Mouse (Mus musculus): ENCODE measurements around the gene Ccdc181. TPM values are rescaled to one million over a fixed set of nuclear protein-coding genes. Genes with fewer than 3 reads are reported as not detected.

Ccdc181 gene
- polyA plus RNA-seq, 1 experiment from 2014 or later, result 9.4 TPM

DNA sequence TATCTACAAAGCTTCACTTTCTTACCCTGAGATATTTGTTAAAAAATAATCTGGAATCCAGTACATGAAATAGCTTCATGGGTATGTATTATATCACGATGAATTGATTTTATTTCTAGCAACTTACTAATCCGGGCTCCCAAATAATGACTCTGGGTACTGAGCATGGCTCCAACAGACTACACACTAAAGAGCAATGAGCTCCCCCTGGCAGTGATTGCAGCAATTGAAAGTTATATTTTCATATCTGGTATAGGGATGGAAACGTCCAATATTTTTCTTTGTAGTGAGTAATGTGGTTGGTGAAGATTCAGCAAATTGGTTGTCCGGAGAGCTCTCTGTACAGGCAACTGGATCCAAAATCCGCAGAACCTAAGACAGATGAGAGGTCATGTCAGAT, 16.7 kb downstream of the Ccdc181 start:
- H3K9me3 ChIP-seq, result no peaks in the 10 kb centered on the region
- no peak overlapping the region for H3K27ac ChIP-seq

DNA sequence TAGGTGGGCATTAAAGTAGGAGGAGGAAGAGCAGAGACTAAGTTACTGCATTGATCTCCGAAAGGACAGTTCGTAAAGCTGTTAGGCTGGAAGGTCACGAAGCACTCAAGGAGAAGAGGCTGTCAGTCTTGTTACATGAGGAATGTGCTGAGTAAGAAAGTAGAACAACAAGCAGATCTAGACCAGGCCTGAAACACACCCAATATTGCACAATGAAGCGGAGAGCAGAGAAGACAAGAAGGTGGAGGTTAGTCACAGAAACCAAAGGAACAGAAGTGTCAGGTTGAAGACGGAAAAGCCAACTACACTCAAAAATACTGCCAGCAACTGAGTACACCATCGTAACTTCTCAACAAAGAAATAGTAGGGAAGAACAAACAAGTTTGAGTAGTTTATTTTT, 18.7 kb downstream of the Ccdc181 start:
- H3K4me1 ChIP-seq, result no peaks in the 10 kb centered on the region
- no peak overlapping the region for H3K27ac ChIP-seq
- peaks cover 42% of the 10 kb centered on the region for H3K36me3 ChIP-seq
- no peak overlapping the region for H3K4me3 ChIP-seq (replicated peaks)
- WGBS, result 90% methylated on average over 6 of the region's 6 CpGs
- H3K9ac ChIP-seq, result no peak overlapping the region
- no peak for ATAC-seq (ENCODE audit: insufficient read depth, low FRiP score, low read depth)
- H3K27me3 ChIP-seq (replicated peaks), result no peaks in the 10 kb centered on the region
- no peaks in the 10 kb centered on the region for H3K9me3 ChIP-seq
- H3K4me2 ChIP-seq, result no peak overlapping the region

More for the DNA sequence above, 16.7 kb downstream of the Ccdc181 start:
- 86% methylated on average over 5 of the region's 5 CpGs for WGBS
- Histone ChIP-seq H3K4me1 (no peaks in the 10 kb centered on the region), H3K4me3 (replicated peaks) (no peak overlapping the region), H3K36me3 (peaks cover 29% of the 10 kb centered on the region), H3K9ac (no peak overlapping the region), H3K27me3 (replicated peaks) (no peaks in the 10 kb centered on the region), H3K4me2 (no peak overlapping the region)
- ATAC-seq (ENCODE audit: insufficient read depth, low FRiP score, low read depth), result no peak

DNA sequence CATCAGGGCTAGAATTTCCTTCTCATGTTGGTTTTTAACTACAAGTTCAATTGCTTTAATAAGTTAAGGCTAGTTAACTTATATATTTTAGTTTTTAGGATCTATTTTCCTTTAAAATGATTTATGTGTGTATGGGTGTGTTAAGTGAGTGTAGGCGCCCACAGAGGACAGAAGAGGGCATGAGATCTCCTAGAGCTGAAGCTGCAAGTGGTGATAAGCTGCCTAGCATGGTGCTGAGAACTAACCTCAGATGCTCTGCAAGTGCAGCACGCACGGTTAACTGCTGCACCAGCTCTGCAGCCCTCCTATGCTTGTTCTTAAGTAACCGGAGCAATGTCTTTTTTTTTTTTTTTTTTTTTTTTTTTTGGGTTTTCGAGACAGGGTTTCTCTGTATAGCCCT, 21.1 kb downstream of the Ccdc181 start:
- no peak overlapping the region for H3K4me3 ChIP-seq (replicated peaks)
- no peaks in the 10 kb centered on the region for H3K9me3 ChIP-seq
- ATAC-seq (ENCODE audit: insufficient read depth, low FRiP score, low read depth), result no peak
- no peaks in the 10 kb centered on the region for H3K4me1 ChIP-seq
- peaks cover 46% of the 10 kb centered on the region for H3K36me3 ChIP-seq
- 94% methylated on average over 4 of the region's 5 CpGs for WGBS
- H3K4me2 ChIP-seq, result no peak overlapping the region
- no peak overlapping the region for H3K9ac ChIP-seq
- no peak overlapping the region for H3K27ac ChIP-seq
- no peaks in the 10 kb centered on the region for H3K27me3 ChIP-seq (replicated peaks)

DNA sequence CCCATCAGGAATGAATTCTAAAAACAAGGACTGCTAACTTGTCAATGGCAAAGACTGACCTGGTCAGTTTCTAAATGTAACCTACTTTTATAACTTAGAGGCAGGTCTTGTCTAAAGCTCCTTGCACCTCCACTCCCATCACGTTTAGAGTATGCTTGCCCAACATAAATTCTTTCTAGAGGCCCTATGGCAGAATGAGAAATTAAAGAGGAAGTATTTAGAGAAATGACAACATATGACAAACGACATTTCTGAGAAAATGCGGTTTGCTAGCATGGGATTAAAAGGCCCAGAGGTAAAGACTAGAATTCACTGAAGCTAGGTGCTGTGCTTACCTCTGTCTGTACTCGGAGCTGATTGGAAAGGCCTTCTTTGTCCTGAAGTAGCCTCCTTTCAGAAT, 26.6 kb downstream of the Ccdc181 start:
- 0 out of 2 replicates have a peak, but pooled peaks cover 3% of the 10 kb centered on the region for H3K4me1 ChIP-seq
- WGBS, result 75% methylated on average over 4 of the region's 4 CpGs
- no peak overlapping the region for H3K4me2 ChIP-seq
- H3K4me3 ChIP-seq (replicated peaks), result no peak overlapping the region
- peaks cover 27% of the 10 kb centered on the region for H3K36me3 ChIP-seq
- H3K9me3 ChIP-seq, result no peaks in the 10 kb centered on the region
- no peak for ATAC-seq (ENCODE audit: insufficient read depth, low FRiP score, low read depth)
- H3K27me3 ChIP-seq (replicated peaks), result no peaks in the 10 kb centered on the region
- no peak overlapping the region for H3K9ac ChIP-seq
- no peak overlapping the region for H3K27ac ChIP-seq

DNA sequence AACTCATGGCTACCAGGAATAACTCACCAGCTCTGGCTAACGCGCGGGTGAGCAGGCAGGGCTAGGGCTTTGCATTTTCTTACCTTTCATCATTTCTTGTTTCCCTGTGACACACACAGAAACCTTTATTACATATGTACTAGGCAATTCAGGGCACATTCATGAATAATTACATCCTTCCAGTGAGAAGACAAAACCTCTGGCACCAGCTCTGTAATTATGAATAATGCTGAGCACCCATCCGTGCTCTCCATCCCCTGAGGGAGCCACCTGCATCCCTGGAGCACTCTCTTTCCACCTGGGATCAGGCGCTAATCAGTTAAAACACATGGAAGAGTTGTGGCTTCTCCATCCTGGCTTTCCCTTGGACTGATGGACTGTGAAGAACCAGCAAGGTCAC, 28.4 kb downstream of the Ccdc181 start, which contains the start of gene Nme7:
Gene Nme7, plus strand, starts transcription at position 301 of the 400 bp plus-strand sequence.
- no peak for ATAC-seq (ENCODE audit: insufficient read depth, low FRiP score, low read depth)
- H3K36me3 ChIP-seq, result peaks cover 16% of the 10 kb centered on the region
- WGBS, result 86% methylated on average over 5 of the region's 5 CpGs

DNA sequence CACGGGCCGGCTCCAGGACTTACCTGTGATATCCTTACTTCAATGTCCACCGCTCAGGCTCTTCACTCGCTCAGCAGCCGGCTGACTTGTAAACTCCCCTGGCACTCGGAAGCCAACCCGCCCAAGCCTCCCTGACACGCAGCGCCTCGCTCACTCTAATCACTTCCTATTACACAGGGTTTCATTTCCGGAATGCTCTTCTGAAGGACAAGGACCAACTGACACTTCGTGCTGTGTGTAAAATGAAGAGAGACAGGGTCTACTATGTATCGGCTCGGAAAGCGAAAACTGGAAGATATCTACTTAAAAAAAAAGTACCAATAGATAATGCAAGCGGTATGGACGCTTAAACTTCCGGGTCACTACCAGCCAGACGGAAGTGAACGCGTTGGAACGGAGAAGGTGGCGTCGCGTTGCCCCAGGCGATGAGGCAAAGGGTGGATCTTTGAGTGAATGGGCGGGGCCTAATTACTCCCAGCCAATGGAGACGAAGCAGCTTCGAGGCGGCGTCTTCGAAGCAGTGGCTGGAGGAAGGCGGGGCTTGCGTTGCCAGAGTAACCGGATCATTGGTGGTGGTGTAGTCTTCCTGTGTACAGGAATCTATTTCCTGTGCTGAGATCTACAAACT, 31.9 kb downstream of the Ccdc181 start, which contains the start of gene Blzf1:
Gene Blzf1, minus strand, starts transcription at position 366 of the 628 bp plus-strand sequence.
- peak within 1 kb of the TSS; percentile 79 for H3K27ac ChIP-seq
- H3K9ac ChIP-seq, result peak within 1 kb of the TSS; percentile 66
- no peaks in the 10 kb centered on the region for H3K27me3 ChIP-seq (replicated peaks)
- under 1% methylated on average over 35 of the region's 35 CpGs for WGBS
- H3K36me3 ChIP-seq, result 0 out of 2 replicates have a peak, but pooled peaks cover under 1% of the 10 kb centered on the region
- H3K4me3 ChIP-seq (replicated peaks), result peak within 1 kb of the TSS; percentile 80
- peak; percentile 99 for ATAC-seq (ENCODE audit: insufficient read depth, low FRiP score, low read depth)
- peak within 1 kb of the TSS; percentile 74 for H3K4me2 ChIP-seq
- H3K4me1 ChIP-seq, result peaks cover 10% of the 10 kb centered on the region; the same call in 1 of the 2 replicates
- H3K9me3 ChIP-seq, result no peaks in the 10 kb centered on the region

More for the DNA sequence above, 28.4 kb downstream of the Ccdc181 start, which contains the start of gene Nme7:
- Histone ChIP-seq H3K9ac (no peak within 1 kb of the TSS), H3K27me3 (replicated peaks) (no peaks in the 10 kb centered on the region), H3K4me1 (peaks cover 10% of the 10 kb centered on the region; the same call in 1 of the 2 replicates), H3K4me3 (replicated peaks) (no peak within 1 kb of the TSS), H3K4me2 (no peak within 1 kb of the TSS), H3K9me3 (no peaks in the 10 kb centered on the region), H3K27ac (no peak within 1 kb of the TSS)

DNA sequence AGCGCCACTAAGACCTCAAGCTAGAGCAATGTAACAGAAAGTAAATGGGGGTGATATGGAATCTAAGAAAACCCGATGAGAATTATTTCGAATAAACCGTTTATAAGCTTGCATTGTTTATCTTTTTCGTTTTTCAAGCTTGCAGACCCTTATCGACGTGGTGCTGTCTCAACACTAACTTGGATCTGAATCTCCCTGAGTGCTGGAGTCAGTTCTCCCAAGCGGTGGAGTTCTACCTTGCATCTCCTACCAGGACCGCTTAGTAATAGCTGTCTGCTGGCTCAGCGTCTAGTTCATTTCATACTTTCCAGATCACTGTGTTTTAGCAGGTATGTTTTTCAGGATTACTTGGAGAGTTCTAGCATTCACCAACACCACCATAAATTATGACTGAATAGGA, 32.5 kb downstream of the Ccdc181 start:
- Histone ChIP-seq H3K9me3 (no peaks in the 10 kb centered on the region), H3K27me3 (replicated peaks) (no peaks in the 10 kb centered on the region), H3K36me3 (0 out of 2 replicates have a peak, but pooled peaks cover 8% of the 10 kb centered on the region), H3K4me2 (peak overlapping the region; percentile 74), H3K27ac (peak overlapping the region; percentile 26; the same call in 1 of the 2 replicates), H3K4me1 (peaks cover 10% of the 10 kb centered on the region; the same call in 1 of the 2 replicates), H3K9ac (no peak overlapping the region; the same call in 1 of the 2 replicates), H3K4me3 (replicated peaks) (peak overlapping the region; percentile 80)
- ATAC-seq (ENCODE audit: insufficient read depth, low FRiP score, low read depth), result no peak
- 7% methylated on average over 10 of the region's 10 CpGs for WGBS

DNA sequence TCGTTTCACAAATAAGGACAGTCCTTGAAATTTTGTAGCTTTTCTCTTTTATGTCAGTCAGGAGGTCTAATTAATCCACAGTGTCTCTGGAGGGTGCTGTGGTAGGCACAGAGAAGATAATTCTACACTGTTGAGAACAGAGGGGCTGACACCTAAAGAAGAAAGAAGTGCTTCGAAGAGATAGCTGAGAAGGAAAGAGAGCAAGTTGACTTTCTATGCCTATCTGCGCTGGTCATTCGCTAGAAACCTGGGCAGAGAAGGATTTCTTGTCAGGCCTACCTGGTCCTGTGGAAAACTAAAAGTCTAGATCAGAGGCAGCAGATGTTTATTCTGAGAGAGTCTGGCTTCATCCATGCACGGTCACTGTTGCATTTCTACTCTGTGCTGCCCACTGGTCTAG, 38.7 kb downstream of the Ccdc181 start:
- H3K4me1 ChIP-seq, result no peaks in the 10 kb centered on the region
- H3K4me3 ChIP-seq (replicated peaks), result no peak overlapping the region
- no peak overlapping the region for H3K4me2 ChIP-seq
- no peak for ATAC-seq (ENCODE audit: insufficient read depth, low FRiP score, low read depth)
- 93% methylated on average over 5 of the region's 5 CpGs for WGBS
- H3K36me3 ChIP-seq, result 0 out of 2 replicates have a peak, but pooled peaks cover 8% of the 10 kb centered on the region
- no peaks in the 10 kb centered on the region for H3K27me3 ChIP-seq (replicated peaks)
- no peak overlapping the region for H3K9ac ChIP-seq
- no peak overlapping the region for H3K27ac ChIP-seq
- no peaks in the 10 kb centered on the region for H3K9me3 ChIP-seq

DNA sequence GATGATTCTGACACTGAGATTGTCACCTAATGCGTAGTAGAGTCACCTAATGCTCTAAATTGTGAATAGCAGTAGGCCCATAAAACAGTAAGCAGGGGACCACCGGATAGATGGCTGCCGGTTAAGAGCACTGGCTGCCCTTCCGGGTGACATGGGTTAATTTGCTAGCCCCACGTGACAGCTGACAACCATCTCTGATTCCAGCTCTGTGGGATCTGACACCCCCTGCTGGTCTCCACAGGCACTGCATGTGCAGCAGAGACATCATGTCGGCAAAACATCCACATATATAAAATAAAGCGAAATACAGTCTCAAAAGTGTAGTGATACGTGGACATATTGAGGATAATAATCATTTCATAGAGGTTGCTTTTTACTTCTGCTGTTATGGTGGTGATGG, 39.9 kb downstream of the Ccdc181 start:
- 77% methylated on average over 8 of the region's 8 CpGs for WGBS
- no peaks in the 10 kb centered on the region for H3K9me3 ChIP-seq
- H3K27ac ChIP-seq, result no peak overlapping the region
- no peak overlapping the region for H3K4me2 ChIP-seq
- peaks cover 6% of the 10 kb centered on the region; the same call in 1 of the 2 replicates for H3K4me1 ChIP-seq
- no peak for ATAC-seq (ENCODE audit: insufficient read depth, low FRiP score, low read depth)
- H3K27me3 ChIP-seq (replicated peaks), result no peaks in the 10 kb centered on the region
- no peak overlapping the region for H3K9ac ChIP-seq
- 0 out of 2 replicates have a peak, but pooled peaks cover 8% of the 10 kb centered on the region for H3K36me3 ChIP-seq
- H3K4me3 ChIP-seq (replicated peaks), result no peak overlapping the region

DNA sequence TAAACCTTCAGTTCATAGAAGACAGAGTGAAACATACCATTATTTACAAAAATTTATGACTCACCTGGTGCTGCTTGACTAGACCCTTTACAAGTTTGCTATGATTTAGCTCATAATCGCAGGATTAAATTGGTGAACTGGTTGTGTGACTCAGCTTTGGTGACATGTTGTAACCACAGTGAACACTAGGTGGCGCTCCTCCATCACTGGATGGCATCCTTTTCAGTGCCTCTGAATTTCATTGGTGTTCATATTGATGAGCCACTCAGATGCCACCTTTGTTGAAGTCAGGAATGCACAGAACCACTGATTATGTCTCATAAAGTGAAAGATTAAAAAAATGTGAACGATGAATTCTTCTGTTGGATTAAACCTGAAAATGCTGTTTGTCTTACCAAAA, 41.3 kb downstream of the Ccdc181 start:
- no peak for ATAC-seq (ENCODE audit: insufficient read depth, low FRiP score, low read depth)
- Histone ChIP-seq H3K27me3 (replicated peaks) (no peaks in the 10 kb centered on the region), H3K9me3 (no peaks in the 10 kb centered on the region), H3K9ac (no peak overlapping the region), H3K27ac (no peak overlapping the region), H3K4me1 (peaks cover 6% of the 10 kb centered on the region; the same call in 1 of the 2 replicates), H3K4me2 (no peak overlapping the region), H3K36me3 (0 out of 2 replicates have a peak, but pooled peaks cover 8% of the 10 kb centered on the region), H3K4me3 (replicated peaks) (no peak overlapping the region)
- 32% methylated on average over 3 of the region's 3 CpGs for WGBS

DNA sequence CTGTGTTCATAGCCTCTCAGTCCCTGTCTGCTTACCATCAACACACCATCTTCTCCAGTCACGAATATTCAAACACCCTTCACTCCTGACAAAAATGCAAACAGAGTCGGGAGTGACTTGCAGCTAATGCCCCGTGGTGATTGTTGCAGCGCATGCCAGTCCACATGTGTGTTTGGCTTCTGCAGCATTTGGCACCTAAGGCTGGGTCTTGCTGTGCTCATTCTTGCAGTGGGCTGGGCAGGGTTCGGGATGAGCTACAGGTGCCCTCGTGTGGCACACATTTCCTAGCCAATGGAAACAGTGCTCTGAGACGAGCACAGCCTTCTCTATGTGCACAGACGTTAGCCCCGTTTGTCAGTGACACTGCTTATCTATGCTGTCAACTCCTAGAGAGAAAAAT, 41.9 kb downstream of the Ccdc181 start:
- no peaks in the 10 kb centered on the region for H3K9me3 ChIP-seq
- H3K27me3 ChIP-seq (replicated peaks), result no peaks in the 10 kb centered on the region
- H3K27ac ChIP-seq, result no peak overlapping the region
- 53% methylated on average over 9 of the region's 9 CpGs for WGBS
- H3K36me3 ChIP-seq, result 0 out of 2 replicates have a peak, but pooled peaks cover 7% of the 10 kb centered on the region
- no peak for ATAC-seq (ENCODE audit: insufficient read depth, low FRiP score, low read depth)
- peaks cover 6% of the 10 kb centered on the region; the same call in 1 of the 2 replicates for H3K4me1 ChIP-seq
- H3K4me3 ChIP-seq (replicated peaks), result no peak overlapping the region
- no peak overlapping the region for H3K9ac ChIP-seq
- H3K4me2 ChIP-seq, result no peak overlapping the region

DNA sequence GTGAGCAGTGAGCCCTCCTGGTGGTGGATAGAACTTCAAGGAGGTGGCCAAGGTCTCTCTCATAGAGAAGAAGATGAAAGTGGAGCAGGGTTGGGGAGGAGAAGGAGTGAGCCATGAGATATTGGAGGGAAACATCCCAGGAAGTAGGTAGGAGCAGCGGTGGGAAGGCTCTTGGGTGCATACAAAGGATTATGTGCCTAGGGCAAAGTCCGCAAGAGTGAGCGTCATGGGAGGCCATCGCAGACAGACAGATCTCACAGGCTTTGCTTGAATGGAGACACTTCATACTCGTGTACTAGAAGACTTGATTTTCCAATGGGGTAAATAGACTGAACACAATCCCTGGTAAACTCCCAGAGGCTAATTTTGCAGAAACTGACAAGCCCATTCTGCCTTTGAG, 43.1 kb downstream of the Ccdc181 start:
- WGBS, result 87% methylated on average over 5 of the region's 5 CpGs
- Histone ChIP-seq H3K9ac (no peak overlapping the region), H3K4me2 (no peak overlapping the region), H3K36me3 (no peaks in the 10 kb centered on the region), H3K9me3 (no peaks in the 10 kb centered on the region), H3K4me1 (peaks cover 6% of the 10 kb centered on the region; the same call in 1 of the 2 replicates), H3K27ac (no peak overlapping the region), H3K4me3 (replicated peaks) (no peak overlapping the region), H3K27me3 (replicated peaks) (no peaks in the 10 kb centered on the region)
- no peak for ATAC-seq (ENCODE audit: insufficient read depth, low FRiP score, low read depth)

Data from stomach, embryonic 15.5 days (tissue).